Mouse (Mus musculus) erythroblast, embryonic 14.5 days (primary cell): ENCODE results near the gene Prkab2.

ENCODE experiments used
- GATA1 ChIP-seq: IDR thresholded peaks from 2 replicates; pipeline ENCODE4 v1.6.1; 2012; ENCODE audit warnings: low read length, inconsistent platforms, mixed read lengths
- TAL1 ChIP-seq: IDR thresholded peaks from 3 replicates; pipeline ENCODE4 v1.6.1; 2012; ENCODE audit warnings: low read length, inconsistent platforms, mixed read lengths

DNA sequence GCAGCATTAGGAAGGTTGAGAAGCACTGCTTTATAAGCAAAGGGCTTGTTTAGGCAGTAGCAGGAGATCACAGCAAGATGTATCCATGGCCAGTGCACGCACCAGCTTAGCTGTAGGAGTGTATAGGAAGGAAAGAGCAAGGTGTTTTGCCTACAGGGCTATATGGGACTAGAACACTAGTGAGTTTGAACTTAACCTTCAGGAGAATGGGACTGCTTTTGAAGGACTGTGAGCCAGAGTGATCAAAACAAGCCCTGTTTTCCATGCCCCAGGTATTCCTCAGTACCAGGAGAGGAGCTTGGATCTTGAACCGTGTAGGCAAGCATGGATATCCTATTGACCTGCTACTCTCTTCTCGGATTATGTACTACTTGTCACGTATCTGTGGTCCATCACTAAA, 16.6 kb upstream of the Prkab2 start:
- TF ChIP-seq TAL1 (no peak), GATA1 (no peak)
